Mouse (Mus musculus) MEL (cell line): ENCODE measurements around the gene D430041D05Rik. TPM values are rescaled to one million over a fixed set of nuclear protein-coding genes. Genes with fewer than 3 reads are reported as not detected.

ENCODE experiments used
- DNase-seq: peaks from one replicate; pipeline ENCODE4 v3.0.0; 2011; ENCODE audit warnings: low read depth, low spot score
- H3K27ac ChIP-seq: 2 replicates; pipeline ENCODE4 v1.5.1; 2012; ENCODE audit warnings: low read depth, mild to moderate bottlenecking, control low read depth, low read length, moderate library complexity; ENCODE audit not compliant: control insufficient read depth
- H3K27me3 ChIP-seq, 2 experiments: fragments of 150-350 bp in 1 of 2; sonication (generic) in 1 of 2; 2 replicates each; pipeline ENCODE4 v1.6.1; 2012; ENCODE audit warnings: low read length in 2 of 2, mild to moderate bottlenecking in 2 of 2, improper control_type of control experiment in 1 of 2, moderate library complexity in 1 of 2; ENCODE audit not compliant: insufficient read depth in 2 of 2, control insufficient read depth in 1 of 2
- H3K36me3 ChIP-seq, 2 experiments: 2 replicates each; pipeline ENCODE4 v1.6.1; 2012 to 2014; ENCODE audit warnings: low read length in 2 of 2, improper control_type of control experiment in 1 of 2, inconsistent platforms in 1 of 2, mild to moderate bottlenecking in 1 of 2; ENCODE audit not compliant: insufficient read depth in 2 of 2, control insufficient read depth in 1 of 2
- H3K4me1 ChIP-seq, 2 experiments: fragments of 150-350 bp in 1 of 2; sonication (generic) in 1 of 2; 2 replicates each; pipeline ENCODE4 v1.6.1; 2012; ENCODE audit warnings: low read length in 2 of 2, improper control_type of control experiment in 1 of 2, mild to moderate bottlenecking in 1 of 2; ENCODE audit not compliant: insufficient read depth in 2 of 2, control insufficient read depth in 1 of 2
- H3K4me3 ChIP-seq, 2 experiments: fragments of 150-350 bp in 1 of 2; sonication (generic) in 1 of 2; 2 replicates each; pipeline ENCODE4 v1.5.1; 2012; ENCODE audit warnings: low read depth in 2 of 2, low read length in 2 of 2, mild to moderate bottlenecking in 2 of 2, moderate library complexity in 2 of 2, control low read depth in 1 of 2, improper control_type of control experiment in 1 of 2; ENCODE audit not compliant: control insufficient read depth in 1 of 2, insufficient read depth in 1 of 2
- H3K79me2 ChIP-seq: 2 replicates; pipeline ENCODE4 v1.6.1; 2012; ENCODE audit warnings: mild to moderate bottlenecking, low read length, moderate library complexity; ENCODE audit not compliant: control insufficient read depth, poor library complexity, insufficient read depth
- H3K9ac ChIP-seq: 2 replicates; pipeline ENCODE4 v1.6.1; 2012; ENCODE audit warnings: low read depth, mild to moderate bottlenecking, control low read depth, low read length, moderate library complexity; ENCODE audit not compliant: control insufficient read depth, poor library complexity, severe bottlenecking
- H3K9me3 ChIP-seq: fragments of 150-350 bp; sonication (generic); replicated peaks from 2 replicates; pipeline ENCODE4 v1.6.1; 2012; ENCODE audit warnings: mild to moderate bottlenecking, low read length, improper control_type of control experiment, moderate library complexity; ENCODE audit not compliant: insufficient read depth
- CHD2 ChIP-seq: IDR thresholded peaks from 2 replicates; pipeline ENCODE4 v1.6.1; 2011; ENCODE audit warnings: low read length, improper control_type of control experiment
- CTCF ChIP-seq, 3 experiments: IDR thresholded peaks in 2 of 3; conservative IDR thresholded peaks in 1 of 3; 2 replicates each; pipeline ENCODE4 v1.5.1; 2011 to 2012; ENCODE audit warnings: low read length in 3 of 3, low read depth in 2 of 3, mild to moderate bottlenecking in 2 of 3, improper control_type of control experiment in 1 of 3, inconsistent platforms in 1 of 3, mixed read lengths in 1 of 3, moderate library complexity in 1 of 3; ENCODE audit not compliant: control insufficient read depth in 1 of 3, insufficient read depth in 1 of 3, poor library complexity in 1 of 3, severe bottlenecking in 1 of 3
- ELF1 ChIP-seq: IDR thresholded peaks from 2 replicates; pipeline ENCODE4 v1.6.1; 2014; ENCODE audit warnings: low read depth, mild to moderate bottlenecking, inconsistent platforms, low read length, improper control_type of control experiment, moderate library complexity
- EP300 ChIP-seq, 2 experiments: IDR thresholded peaks; 2 replicates each; pipeline ENCODE4 v1.6.1; 2011; ENCODE audit warnings: improper control_type of control experiment in 2 of 2, low read length in 2 of 2, low read depth in 1 of 2, mild to moderate bottlenecking in 1 of 2
- GABPA ChIP-seq: IDR thresholded peaks from 2 replicates; pipeline ENCODE4 v1.6.1; 2012; ENCODE audit warnings: low read depth, mild to moderate bottlenecking, inconsistent platforms, low read length, improper control_type of control experiment, moderate library complexity
- JUND ChIP-seq: IDR thresholded peaks from 2 replicates; pipeline ENCODE4 v1.6.1; 2011; ENCODE audit warnings: low read depth, mild to moderate bottlenecking, improper control_type of control experiment, low read length
- KAT2A ChIP-seq: conservative IDR thresholded peaks from 2 replicates; pipeline ENCODE4 v1.6.1; 2012; ENCODE audit warnings: low read depth, low read length, improper control_type of control experiment, inconsistent platforms
- MAZ ChIP-seq: IDR thresholded peaks from 2 replicates; pipeline ENCODE4 v1.6.1; 2012; ENCODE audit warnings: low read depth, mild to moderate bottlenecking, inconsistent platforms, low read length, improper control_type of control experiment
- MEF2A ChIP-seq: IDR thresholded peaks from 2 replicates; pipeline ENCODE4 v1.6.1; 2014; ENCODE audit warnings: low read depth, mild to moderate bottlenecking, inconsistent platforms, low read length, improper control_type of control experiment; ENCODE audit not compliant: poor library complexity, insufficient replicate concordance, severe bottlenecking; ENCODE audit errors: extremely low read depth
- MYB ChIP-seq: IDR thresholded peaks from 2 replicates; pipeline ENCODE4 v1.6.1; 2011; ENCODE audit warnings: mild to moderate bottlenecking, low read depth, low read length, improper control_type of control experiment
- NELFE ChIP-seq: IDR thresholded peaks from 2 replicates; pipeline ENCODE4 v1.6.1; 2011; ENCODE audit warnings: low read depth, low read length, improper control_type of control experiment
- NRF1 ChIP-seq: IDR thresholded peaks from 2 replicates; pipeline ENCODE4 v1.6.1; 2014; ENCODE audit warnings: low read depth, mild to moderate bottlenecking, inconsistent platforms, low read length, improper control_type of control experiment, moderate library complexity; ENCODE audit not compliant: poor library complexity, insufficient read depth, severe bottlenecking
- POLR2AphosphoS5 ChIP-seq: IDR thresholded peaks from 2 replicates; pipeline ENCODE4 v1.6.1; 2012; ENCODE audit warnings: low read depth, borderline replicate concordance, mild to moderate bottlenecking, inconsistent platforms, low read length, moderate library complexity, mixed read lengths
- SIN3A ChIP-seq: IDR thresholded peaks from 2 replicates; pipeline ENCODE4 v1.6.1; 2012; ENCODE audit warnings: low read length, improper control_type of control experiment, inconsistent platforms
- TAL1 ChIP-seq: IDR thresholded peaks from 2 replicates; pipeline ENCODE4 v1.6.1; 2012; ENCODE audit warnings: mild to moderate bottlenecking, inconsistent platforms, low read length, moderate library complexity, mixed read lengths
- TBP ChIP-seq: IDR thresholded peaks from 2 replicates; pipeline ENCODE4 v1.8.0; 2011; ENCODE audit warnings: low read depth, low read length, improper control_type of control experiment
- TCF12 ChIP-seq: IDR thresholded peaks from 2 replicates; pipeline ENCODE4 v1.6.1; 2014; ENCODE audit warnings: low read depth, mild to moderate bottlenecking, inconsistent platforms, low read length, improper control_type of control experiment, moderate library complexity
- ZC3H11A ChIP-seq: IDR thresholded peaks from 2 replicates; pipeline ENCODE4 v1.6.1; 2012; ENCODE audit warnings: low read depth, mild to moderate bottlenecking, inconsistent platforms, low read length, improper control_type of control experiment
- ZMIZ1 ChIP-seq: IDR thresholded peaks from 2 replicates; pipeline ENCODE4 v1.6.1; 2012; ENCODE audit warnings: low read depth, mild to moderate bottlenecking, inconsistent platforms, low read length, improper control_type of control experiment, moderate library complexity
- ZNF384 ChIP-seq: IDR thresholded peaks from 2 replicates; pipeline ENCODE4 v1.6.1; 2012; ENCODE audit warnings: low read depth, mild to moderate bottlenecking, inconsistent platforms, low read length, improper control_type of control experiment
- polyA plus RNA-seq, 2 experiments: library from polyadenylated mRNA; stranded (reverse) in 1 of 2; unstranded in 1 of 2; fragments of >175 nt in 1 of 2; fragments of >200 nt in 1 of 2; gene quantifications; 2 replicates each; pipeline versions ENCODE4 v1.2.1 to v1.2.4; 2012; ENCODE audit warnings: low replicate concordance in 2 of 2, low read depth in 1 of 2; ENCODE audit not compliant: insufficient read length in 2 of 2, insufficient read depth in 1 of 2, missing spikeins in 1 of 2
- total RNA-seq: library from RNA; depleted of rRNA; stranded (reverse); fragments of 300-350 nt; gene quantifications from 2 replicates; pipeline ENCODE4 v1.2.3, GENCODE M21; 2012

The D430041D05Rik gene
- total and polyA plus RNA-seq, 3 experiments: 0.46 to 1.1 TPM; not detected in 1

GRCm38 (mm10) chr2:104299160-104299559 is 111.7 kb downstream of the D430041D05Rik start:
- Histone ChIP-seq H3K27me3 (peaks cover 0 to 1% of the 10 kb centered on the region in 2 experiments; a peak in 2 of 4 replicates), H3K27ac (no peak overlapping the region), H3K4me3 (no peak overlapping the region), H3K79me2 (no peaks in the 10 kb centered on the region), H3K36me3 (no peaks in the 10 kb centered on the region), H3K9ac (no peak overlapping the region), H3K9me3 (no peaks in the 10 kb centered on the region), H3K4me1 (no peaks in the 10 kb centered on the region)
- TF ChIP-seq MEF2A (no peak), SIN3A (peak; percentile 23; the same call in 1 of the 2 replicates)
- peak; percentile 79 for DNase-seq

- Histone ChIP-seq H3K27ac (no peak overlapping the region), H3K79me2 (no peaks in the 10 kb centered on the region), H3K4me3 (no peak overlapping the region), H3K27me3 (peaks cover 3 to 8% of the 10 kb centered on the region in 2 experiments; a peak in 3 of 4 replicates), H3K36me3 (no peaks in the 10 kb centered on the region; a peak in 1 of 4 replicates), H3K9me3 (no peaks in the 10 kb centered on the region), H3K4me1 (peaks cover 3 to 8% of the 10 kb centered on the region in 2 experiments; a peak in 3 of 4 replicates), H3K9ac (no peak overlapping the region)
- TF ChIP-seq TCF12 (no peak), TAL1 (no peak), NELFE (no peak), ZNF384 (no peak), ZMIZ1 (no peak), MAZ (no peak), TBP (no peak), CTCF (IDR thresholded peaks at IDR 0.05 in 2 of 3, conservative IDR thresholded peaks at IDR 0.05 in 1 of 3; ENCODE audit: control insufficient read depth in 1 of 3, insufficient read depth in 1 of 3, low read depth in 2 of 3, low read length in 3 of 3, poor library complexity in 1 of 3, severe bottlenecking in 1 of 3) (no peak), EP300 (IDR thresholded peaks at IDR 0.05; ENCODE audit: low read depth in 1 of 2, low read length in 2 of 2) (no peak), GABPA (no peak), JUND (no peak)
- DNase-seq: no peak
Measured at GRCm38 (mm10) chr2:104286821-104287220, 124.0 kb downstream of the D430041D05Rik start.

GRCm38 (mm10) chr2:104283401-104283955 is 127.3 kb downstream of the D430041D05Rik start:
- H3K9me3 ChIP-seq: no peaks in the 10 kb centered on the region
- no peaks in the 10 kb centered on the region for H3K36me3 ChIP-seq
- TF ChIP-seq POLR2AphosphoS5 (no peak), ZC3H11A (no peak), ELF1 (no peak), NRF1 (no peak), KAT2A (no peak), CHD2 (no peak), MYB (no peak)
- H3K4me1 ChIP-seq: no peaks in the 10 kb centered on the region
- H3K27me3 ChIP-seq: peaks cover 6 to 9% of the 10 kb centered on the region in 2 experiments; a peak in 3 of 4 replicates
- no peak overlapping the region for H3K9ac ChIP-seq
- no peaks in the 10 kb centered on the region for H3K79me2 ChIP-seq
- DNase-seq: no peak
- no peak overlapping the region for H3K27ac ChIP-seq
- H3K4me3 ChIP-seq: no peak overlapping the region
